Mouse (Mus musculus) layer of hippocampus, postnatal 10 days (tissue): ENCODE measurements around the gene Mecr. TPM values are rescaled to one million over a fixed set of nuclear protein-coding genes. Genes with fewer than 3 reads are reported as not detected.
"Not testable (repeated sequence)": the region's sequence is repeated elsewhere in the genome, so short reads cannot be mapped to it uniquely, and the experiment has no call there.

ENCODE experiments used
- DNase-seq, 2 experiments: peaks; one replicate each; pipeline ENCODE4 v3.0.0; 2021; ENCODE audit warnings: low spot score in 2 of 2
- long read RNA-seq: library from polyadenylated mRNA; stranded (forward); transcript quantifications from one replicate; pipeline ENCODE4 v2.0.0, GENCODE M21; 2023
- total RNA-seq, 2 experiments: library from RNA; stranded (reverse); gene quantifications; 2 replicates each; pipeline ENCODE4 v1.2.3; 2021

The Mecr gene
- total RNA-seq, result 10 to 100 TPM; 33.8 to 38.2 TPM
- long read RNA-seq, transcript Mecr-201 (10 exons, 1,337 nt), result major isoform, 18 of 26 reads
- long read RNA-seq, partial matches to known transcripts, result 0 of 26 reads
- long read RNA-seq, other reads (novel, unspliced or antisense), result 7 of 26 reads

DNA sequence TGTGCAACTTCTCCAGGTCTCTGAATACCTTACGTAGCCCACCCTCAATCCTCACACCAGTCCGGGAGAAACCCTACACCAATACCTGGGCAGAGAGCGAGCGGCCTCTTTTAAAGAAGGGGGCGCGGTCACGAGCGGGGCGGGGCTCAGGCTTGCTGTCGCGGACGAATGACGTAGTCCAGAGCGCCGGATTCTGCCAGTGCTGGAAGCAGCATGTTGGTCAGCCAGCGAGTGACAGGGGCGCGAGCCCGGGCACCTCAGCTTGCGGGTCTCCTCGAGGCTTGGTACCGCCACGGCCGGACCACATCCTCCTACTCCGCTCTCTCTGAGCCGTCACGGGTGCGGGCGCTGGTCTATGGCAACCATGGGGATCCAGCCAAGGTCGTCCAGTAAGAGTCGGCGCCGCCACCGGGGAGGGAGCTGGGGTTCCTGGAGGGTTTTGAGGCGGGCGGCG is at the start of gene Mecr:
Gene Mecr (plus strand): TSS at position 181 of the 454 bp plus-strand sequence.
- DNase-seq, result peak; percentile 96

DNA sequence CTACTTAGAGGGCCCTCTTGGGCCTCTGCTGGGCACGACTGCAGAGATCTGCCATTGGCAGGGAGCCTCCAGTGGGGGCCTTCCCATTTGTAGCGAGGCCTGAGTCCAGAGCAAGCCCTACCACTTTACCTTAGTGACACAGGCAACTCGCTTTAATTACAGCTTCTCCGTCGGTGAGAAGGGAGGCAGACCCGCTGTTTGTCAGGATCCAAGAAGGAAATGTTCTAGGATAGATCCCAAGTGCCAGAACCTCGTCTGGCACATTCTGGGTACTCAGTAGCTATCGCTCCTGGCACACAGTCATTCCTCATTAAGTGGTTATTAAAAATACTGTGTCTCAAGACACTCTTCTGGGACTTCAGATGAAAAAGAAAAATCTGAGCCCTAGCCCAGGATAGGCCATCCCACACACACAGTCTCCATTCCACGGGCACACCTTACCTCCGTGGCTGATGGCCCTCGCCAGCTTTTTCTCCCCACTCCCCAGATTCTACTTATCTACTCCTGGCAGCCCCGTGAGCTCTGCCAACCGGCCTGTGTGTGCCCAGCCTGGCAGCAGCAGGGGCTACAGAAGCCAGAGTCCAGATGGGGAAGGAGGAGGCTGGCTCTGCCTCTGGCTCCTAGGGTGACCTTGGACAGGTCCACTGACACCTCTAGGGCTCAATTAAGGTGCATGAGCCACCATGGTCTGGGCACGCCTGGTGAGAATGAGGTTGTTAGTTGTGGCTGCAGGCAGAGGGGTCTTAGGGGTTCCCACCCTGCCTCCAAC is 46.8 kb upstream of the Mecr start:
- DNase-seq, result peak; percentile 33 to 34

GRCm38 (mm10) chr4:131797483-131797882 is 45.8 kb upstream of the Mecr start:
- peak; percentile 67 to 69 for DNase-seq

GRCm38 (mm10) chr4:131797920-131798319 is 45.4 kb upstream of the Mecr start:
- DNase-seq, result no peak

DNA sequence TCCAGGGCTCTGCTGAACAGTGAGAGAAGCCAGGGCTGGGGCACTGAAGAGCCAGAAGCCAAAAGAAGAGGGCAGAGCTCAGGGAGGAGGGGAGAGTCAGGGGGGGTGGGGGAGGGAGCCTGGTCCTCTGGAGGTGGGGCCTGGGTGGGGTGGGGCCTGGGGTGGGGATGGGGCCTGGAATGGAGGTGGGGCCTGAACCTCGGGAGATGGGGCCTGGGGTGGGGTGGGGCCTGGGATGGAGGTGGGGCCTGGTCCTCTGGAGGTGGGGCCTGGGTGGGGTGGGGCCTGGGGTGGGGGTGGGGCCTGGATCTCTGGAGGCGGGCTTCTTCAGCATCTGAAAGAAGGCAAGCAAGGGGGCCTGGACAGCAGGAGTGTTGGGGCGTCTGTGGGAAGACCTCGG is 44.3 kb upstream of the Mecr start:
- DNase-seq, result no peak

DNA sequence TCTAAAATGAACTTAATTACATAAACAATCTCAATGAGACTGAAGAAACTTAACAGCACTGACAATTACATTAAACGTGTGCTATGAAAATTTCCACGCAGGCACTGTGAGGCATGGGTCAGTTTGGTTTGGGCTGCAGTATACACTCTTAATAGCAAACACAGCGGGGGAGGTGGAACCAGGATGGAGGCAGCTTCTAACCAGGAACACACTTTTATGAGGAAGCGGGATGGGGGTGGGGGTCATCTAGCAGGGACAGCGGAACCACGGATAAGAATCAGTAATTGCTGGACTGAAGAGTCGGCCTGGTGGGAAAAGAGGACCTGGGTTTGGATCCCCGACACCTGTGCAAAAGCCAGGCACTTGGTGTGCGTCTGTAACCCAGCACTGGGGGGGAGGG is 39.4 kb upstream of the Mecr start:
- DNase-seq, result no peak

GRCm38 (mm10) chr4:131804732-131805131 is 38.5 kb upstream of the Mecr start:
- DNase-seq, result not testable (repeated sequence)

GRCm38 (mm10) chr4:131805255-131805654 is 38.0 kb upstream of the Mecr start:
- no peak for DNase-seq

DNA sequence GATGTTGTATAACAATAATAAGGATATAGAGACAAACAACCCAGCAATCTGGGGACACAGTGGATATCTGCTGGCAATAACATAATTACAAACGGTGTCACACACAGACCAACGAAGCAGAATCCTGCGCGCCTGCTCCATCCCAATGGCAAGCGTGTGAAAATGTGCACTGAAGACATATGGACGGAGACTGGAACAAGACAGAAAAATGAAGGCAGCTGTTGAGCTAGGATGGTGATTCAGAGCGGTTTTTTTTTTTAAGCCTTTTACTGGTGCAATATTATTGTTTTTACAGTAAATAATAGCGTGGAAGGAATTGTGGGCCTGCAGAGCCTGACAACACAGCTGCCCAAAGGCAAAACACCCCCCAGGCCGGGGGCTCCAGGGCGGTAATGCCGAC is 30.8 kb upstream of the Mecr start:
- no peak for DNase-seq

DNA sequence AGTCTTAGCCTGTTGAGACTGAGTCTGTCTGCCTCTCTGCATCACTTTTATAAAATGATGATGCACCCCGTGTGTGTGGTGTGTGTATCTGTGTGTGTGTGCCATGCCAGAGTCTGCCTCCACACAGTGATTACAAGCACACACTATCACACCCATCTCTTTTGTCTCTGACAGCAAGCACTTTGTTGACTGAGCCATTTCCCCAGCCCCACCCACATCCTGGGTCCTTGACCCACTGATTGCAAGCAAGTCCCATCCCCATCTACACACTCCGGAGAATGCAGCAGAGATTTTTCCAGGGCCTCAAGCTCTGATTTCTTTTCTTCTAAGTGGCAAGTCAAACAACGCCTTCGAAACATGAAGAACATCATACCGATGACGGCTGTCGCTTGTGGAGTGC is 29.5 kb upstream of the Mecr start:
- DNase-seq, result no peak

DNA sequence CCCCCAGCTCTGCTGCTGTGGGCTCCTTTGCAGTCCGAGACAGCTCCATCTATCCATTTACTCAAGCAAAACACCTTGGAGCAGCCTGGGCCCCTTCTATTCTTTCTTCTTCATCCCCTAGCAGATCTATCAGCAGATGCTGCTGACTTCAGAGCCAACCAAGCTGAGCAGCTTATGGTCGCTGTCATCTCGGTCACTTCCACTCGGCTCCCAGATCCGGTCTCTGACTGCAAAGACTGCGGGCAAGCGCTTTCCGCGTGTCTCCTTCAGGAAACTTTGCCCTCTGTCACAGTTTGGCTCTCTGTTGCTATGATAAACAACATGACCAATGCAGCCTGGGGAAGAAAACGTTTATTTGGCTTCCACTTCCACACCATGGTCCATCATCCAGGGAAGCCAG is 28.4 kb upstream of the Mecr start:
- DNase-seq, result no peak

DNA sequence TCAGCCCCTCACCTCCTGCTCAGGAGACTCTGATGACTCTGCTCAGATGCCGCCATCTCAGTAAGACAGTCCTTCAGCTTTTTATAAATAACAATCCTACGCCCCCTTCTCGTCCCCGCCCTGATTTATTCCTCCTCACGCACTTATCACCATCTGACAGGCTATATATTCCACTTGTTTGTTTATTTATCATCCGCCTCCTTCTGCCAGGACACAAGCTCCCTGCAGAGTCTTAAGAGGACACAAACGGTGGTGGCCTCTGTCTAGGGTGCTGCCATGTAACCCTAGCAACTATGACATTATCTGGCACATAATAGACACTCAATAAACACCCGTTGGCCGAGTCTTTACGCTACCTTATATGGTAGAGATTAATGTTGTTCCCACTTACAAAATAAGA is 27.5 kb upstream of the Mecr start:
- no peak for DNase-seq

- DNase-seq, result no peak
Measured at GRCm38 (mm10) chr4:131818926-131819325, 24.3 kb upstream of the Mecr start.

DNA sequence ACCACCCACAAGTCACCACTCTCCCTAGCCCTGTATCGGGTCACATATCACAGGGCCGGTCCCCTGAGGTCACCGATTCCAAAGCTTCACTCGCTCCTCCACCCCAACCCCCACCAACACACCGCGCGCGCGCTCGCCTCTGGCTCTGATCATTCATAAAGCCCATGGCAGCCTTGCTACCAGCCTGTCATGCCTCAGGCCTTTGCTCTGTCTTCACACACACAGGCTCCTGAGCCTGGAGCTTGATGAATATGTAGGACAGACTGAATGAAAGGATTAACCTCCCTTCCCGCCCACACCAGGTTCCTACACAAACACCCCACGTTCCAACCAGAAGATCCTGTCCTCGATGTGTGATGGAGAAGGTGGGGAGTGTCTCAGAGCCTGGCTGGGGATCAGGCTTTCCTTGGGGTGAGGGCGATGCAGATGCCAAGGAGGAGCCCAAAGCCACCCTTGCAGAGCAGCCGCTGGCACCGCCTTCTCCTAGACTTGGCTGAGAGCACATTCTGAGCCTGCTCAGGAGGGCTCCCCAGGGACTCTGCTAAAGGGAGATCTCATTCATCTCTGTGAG is 22.0 kb upstream of the Mecr start:
- DNase-seq, result no peak

- no peak for DNase-seq
Measured at GRCm38 (mm10) chr4:131822583-131822982, 20.7 kb upstream of the Mecr start.

DNA sequence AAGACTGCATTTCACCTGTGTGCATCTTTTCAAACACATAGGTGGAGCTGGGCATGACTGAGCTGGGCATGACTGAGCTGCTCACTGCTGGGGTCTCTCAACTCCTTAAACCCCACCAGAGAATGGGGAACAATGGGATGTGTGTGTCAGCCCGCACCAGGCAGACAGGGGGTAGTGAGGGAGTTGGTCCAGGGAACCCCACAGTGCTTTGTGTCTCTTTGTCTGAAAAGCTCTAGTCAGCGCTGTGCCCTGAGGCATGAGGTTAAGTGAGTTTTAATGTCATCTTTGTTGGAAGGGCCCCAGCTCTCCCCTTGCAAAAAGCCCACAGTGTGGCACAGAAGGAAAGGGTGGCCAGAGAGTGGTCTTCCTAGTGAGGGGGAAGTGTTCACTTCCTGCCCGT is 18.3 kb upstream of the Mecr start:
- DNase-seq, result no peak

- no peak for DNase-seq
Measured at GRCm38 (mm10) chr4:131825830-131826229, 17.4 kb upstream of the Mecr start.

GRCm38 (mm10) chr4:131826905-131827304 is 16.4 kb upstream of the Mecr start:
- no peak for DNase-seq

DNA sequence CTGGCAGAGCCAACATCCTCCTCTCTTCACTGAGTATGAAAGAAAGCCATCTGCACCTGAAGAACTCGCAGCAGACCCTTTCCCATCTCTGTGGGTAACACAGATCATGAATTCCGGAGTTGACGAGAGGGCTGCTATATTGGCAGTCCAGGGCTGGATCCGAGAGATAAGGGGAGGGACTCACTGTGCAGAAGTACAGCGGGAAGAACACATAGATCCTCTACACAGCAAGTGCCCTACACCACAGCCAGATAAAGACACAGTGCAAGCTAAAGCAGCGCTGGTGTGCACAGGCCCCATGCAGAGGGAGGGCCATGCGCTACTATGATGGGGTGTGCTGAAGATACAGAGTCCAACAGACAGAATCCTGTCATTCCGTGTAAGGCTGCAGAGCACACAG is 14.1 kb upstream of the Mecr start:
- no peak for DNase-seq

GRCm38 (mm10) chr4:131831546-131832045 is 11.7 kb upstream of the Mecr start:
- DNase-seq, result no peak

GRCm38 (mm10) chr4:131832759-131833407 is 10.4 kb upstream of the Mecr start:
- no peak for DNase-seq
